Mouse (Mus musculus): ENCODE measurements around the gene Tubb2b. TPM values are rescaled to one million over a fixed set of nuclear protein-coding genes. Genes with fewer than 3 reads are reported as not detected.
A peak's percentile ranks its signal among the peaks of the same experiment; 100 is the strongest.

Gene Tubb2b
- polyA plus RNA-seq, 1 experiment from 2014 or later, result 18.9 TPM

DNA sequence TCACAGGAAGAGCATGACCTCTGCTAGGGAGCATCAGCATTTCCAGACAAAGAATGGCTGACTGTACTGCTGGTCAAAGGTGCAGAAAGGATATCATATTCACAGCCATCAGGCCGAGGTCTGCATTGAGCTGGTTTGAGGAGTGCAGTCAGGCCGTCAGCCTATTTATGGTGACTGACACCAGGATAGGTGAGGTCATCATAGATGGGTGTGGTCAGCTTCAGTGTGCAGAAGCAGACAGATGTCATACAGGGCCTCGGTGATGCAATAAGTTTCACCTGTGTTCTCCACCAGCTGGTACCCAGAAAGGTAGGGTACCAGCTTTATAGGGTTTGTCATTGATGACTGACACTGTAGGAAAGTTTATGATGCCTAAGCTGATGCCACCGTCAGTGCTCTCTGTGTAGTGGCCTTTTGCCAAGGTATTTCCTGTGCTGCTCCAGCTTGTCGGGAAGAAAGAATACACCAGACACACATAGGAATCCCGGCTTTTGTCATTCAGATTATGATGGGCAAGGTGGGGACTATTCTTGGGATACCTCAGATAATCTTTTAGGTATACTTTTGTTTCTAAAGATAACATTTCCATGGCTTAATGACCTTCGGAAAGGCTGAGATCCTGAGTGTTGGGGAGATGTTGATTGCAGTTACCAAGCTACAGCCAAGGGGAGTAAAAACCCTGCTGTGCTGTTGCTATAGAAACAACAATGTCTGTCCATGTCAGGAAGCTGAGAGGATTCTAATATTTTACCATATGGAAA is 43.0 kb downstream of the Tubb2b start:
- peaks cover 9% of the 10 kb centered on the region for H3K4me1 ChIP-seq (replicated peaks; ENCODE audit: control insufficient read depth, insufficient read depth, low read length)
- WGBS, result 44% methylated on average over 7 of the region's 7 CpGs
- H3K9ac ChIP-seq (ENCODE audit: low read length), result no peak overlapping the region
- no peaks in the 10 kb centered on the region for H3K27me3 ChIP-seq (ENCODE audit: control insufficient read depth, insufficient read depth, low read depth, low read length)
- peak overlapping the region; percentile 30; the same call in 1 of the 2 replicates for H3K27ac ChIP-seq (ENCODE audit: low read length)
- ATAC-seq (ENCODE audit: low read depth), result no peak; the same call in 1 of the 2 replicates
- no peaks in the 10 kb centered on the region for H3K36me3 ChIP-seq (ENCODE audit: control insufficient read depth, insufficient read depth, low read length)
- H3K4me2 ChIP-seq (ENCODE audit: low read depth, low read length), result no peak overlapping the region
- H3K9me3 ChIP-seq (ENCODE audit: control insufficient read depth, low read length), result no peaks in the 10 kb centered on the region
- no peak overlapping the region for H3K4me3 ChIP-seq (ENCODE audit: low read length)

DNA sequence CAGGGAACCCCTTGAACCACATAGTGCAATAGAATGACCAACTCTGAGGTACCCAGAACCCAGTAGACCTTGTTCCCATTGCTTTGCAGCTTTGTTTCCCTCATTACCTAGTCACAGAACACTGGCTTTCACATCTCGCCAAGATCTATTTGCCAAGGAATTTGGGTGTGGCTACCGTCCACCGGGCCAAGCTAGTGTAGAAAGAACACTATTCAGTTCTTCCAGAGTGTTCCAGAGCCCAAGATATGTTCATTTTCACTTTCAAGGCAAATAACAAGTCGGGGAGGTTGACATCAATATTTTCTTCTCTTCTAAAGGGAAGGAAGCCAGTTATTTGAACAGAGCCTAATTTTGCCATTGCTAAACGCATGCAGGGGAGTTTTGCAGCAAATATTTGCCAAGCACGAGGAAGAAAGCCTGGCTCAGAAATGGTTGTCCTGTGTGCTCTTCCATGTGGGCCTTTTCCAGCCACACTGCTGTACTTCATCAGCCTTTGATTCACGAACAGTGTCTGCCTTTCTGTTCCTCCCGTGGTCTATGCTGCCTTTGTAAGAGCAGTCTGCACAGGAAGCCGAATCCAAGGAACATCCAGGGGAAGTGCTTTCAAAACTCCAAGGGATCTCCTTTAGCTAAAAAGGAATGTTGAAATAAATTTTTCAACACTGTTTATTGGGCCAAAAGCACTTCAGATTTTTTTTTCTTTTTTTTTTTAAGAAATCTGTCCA is 46.1 kb downstream of the Tubb2b start:
- H3K27ac ChIP-seq (ENCODE audit: low read length), result peak overlapping the region; percentile 64
- 36% methylated on average over 9 of the region's 9 CpGs for WGBS
- ATAC-seq (ENCODE audit: low read depth), result no peak
- H3K9ac ChIP-seq (ENCODE audit: low read length), result no peak overlapping the region
- no peaks in the 10 kb centered on the region for H3K9me3 ChIP-seq (ENCODE audit: control insufficient read depth, low read length)
- H3K27me3 ChIP-seq (ENCODE audit: control insufficient read depth, insufficient read depth, low read depth, low read length), result no peaks in the 10 kb centered on the region
- H3K36me3 ChIP-seq (ENCODE audit: control insufficient read depth, insufficient read depth, low read length), result no peaks in the 10 kb centered on the region
- H3K4me2 ChIP-seq (ENCODE audit: low read depth, low read length), result no peak overlapping the region
- H3K4me3 ChIP-seq (ENCODE audit: low read length), result no peak overlapping the region
- H3K4me1 ChIP-seq (replicated peaks; ENCODE audit: control insufficient read depth, insufficient read depth, low read length), result peaks cover 9% of the 10 kb centered on the region

DNA sequence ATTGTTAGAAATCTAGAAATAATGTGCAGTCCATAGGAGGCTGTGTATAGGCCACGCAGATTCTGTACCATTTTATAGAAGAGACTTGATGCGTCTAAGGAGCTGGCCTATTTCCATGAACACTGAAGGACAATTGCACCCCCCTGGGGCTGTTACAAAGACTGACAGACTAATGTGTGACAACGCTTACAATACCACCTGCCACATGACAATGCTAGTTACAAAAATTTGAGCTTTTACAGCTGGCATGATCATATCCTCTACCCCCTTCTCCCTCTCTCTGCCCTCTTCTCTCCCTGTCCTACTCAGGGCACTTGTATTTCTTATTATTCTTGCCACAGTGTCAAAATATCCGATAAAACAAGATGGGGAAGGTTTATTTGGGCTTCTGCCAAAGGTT is 48.3 kb downstream of the Tubb2b start:
- Histone ChIP-seq H3K4me3 (ENCODE audit: low read length) (no peak overlapping the region), H3K27me3 (ENCODE audit: control insufficient read depth, insufficient read depth, low read depth, low read length) (no peaks in the 10 kb centered on the region), H3K27ac (ENCODE audit: low read length) (no peak overlapping the region), H3K9ac (ENCODE audit: low read length) (no peak overlapping the region), H3K9me3 (ENCODE audit: control insufficient read depth, low read length) (no peaks in the 10 kb centered on the region), H3K4me1 (replicated peaks; ENCODE audit: control insufficient read depth, insufficient read depth, low read length) (peaks cover 15% of the 10 kb centered on the region), H3K36me3 (ENCODE audit: control insufficient read depth, insufficient read depth, low read length) (no peaks in the 10 kb centered on the region), H3K4me2 (ENCODE audit: low read depth, low read length) (no peak overlapping the region)
- WGBS, result 72% methylated on average over 4 of the region's 4 CpGs
- no peak for ATAC-seq (ENCODE audit: low read depth)

GRCm38 (mm10) chr13:34079801-34080200 is 50.5 kb downstream of the Tubb2b start:
- WGBS, result 70% methylated on average over 3 of the region's 3 CpGs
- no peak for ATAC-seq (ENCODE audit: low read depth)

GRCm38 (mm10) chr13:34078500-34079280 is 51.6 kb downstream of the Tubb2b start:
- Histone ChIP-seq H3K4me1 (replicated peaks; ENCODE audit: control insufficient read depth, insufficient read depth, low read length) (peaks cover 14% of the 10 kb centered on the region), H3K4me3 (ENCODE audit: low read length) (peak overlapping the region; percentile 75), H3K9me3 (ENCODE audit: control insufficient read depth, low read length) (no peaks in the 10 kb centered on the region), H3K4me2 (ENCODE audit: low read depth, low read length) (peak overlapping the region; percentile 74), H3K27ac (ENCODE audit: low read length) (no peak overlapping the region), H3K36me3 (ENCODE audit: control insufficient read depth, insufficient read depth, low read length) (peaks cover under 1% of the 10 kb centered on the region), H3K9ac (ENCODE audit: low read length) (peak overlapping the region; percentile 85), H3K27me3 (ENCODE audit: control insufficient read depth, insufficient read depth, low read depth, low read length) (no peaks in the 10 kb centered on the region)
- WGBS, result 32% methylated on average over 16 of the region's 16 CpGs
- 0 out of 2 replicates have a peak, but pooled peaks have one; percentile 8 for ATAC-seq (ENCODE audit: low read depth)

More at GRCm38 (mm10) chr13:34079801-34080200, 50.5 kb downstream of the Tubb2b start:
- no peaks in the 10 kb centered on the region for H3K27me3 ChIP-seq (ENCODE audit: control insufficient read depth, insufficient read depth, low read depth, low read length)
- no peak overlapping the region for H3K4me2 ChIP-seq (ENCODE audit: low read depth, low read length)
- peaks cover 20% of the 10 kb centered on the region for H3K4me1 ChIP-seq (replicated peaks; ENCODE audit: control insufficient read depth, insufficient read depth, low read length)
- no peak overlapping the region for H3K4me3 ChIP-seq (ENCODE audit: low read length)
- no peak overlapping the region for H3K27ac ChIP-seq (ENCODE audit: low read length)
- no peaks in the 10 kb centered on the region; the same call in none of the 2 replicates for H3K36me3 ChIP-seq (ENCODE audit: control insufficient read depth, insufficient read depth, low read length)
- H3K9me3 ChIP-seq (ENCODE audit: control insufficient read depth, low read length), result no peaks in the 10 kb centered on the region
- no peak overlapping the region for H3K9ac ChIP-seq (ENCODE audit: low read length)

- Histone ChIP-seq H3K27ac (ENCODE audit: low read length) (peak within 1 kb of the TSS; percentile 41), H3K27me3 (ENCODE audit: control insufficient read depth, insufficient read depth, low read depth, low read length) (no peaks in the 10 kb centered on the region), H3K9me3 (ENCODE audit: control insufficient read depth, low read length) (no peaks in the 10 kb centered on the region), H3K9ac (ENCODE audit: low read length) (peak within 1 kb of the TSS; percentile 85), H3K4me2 (ENCODE audit: low read depth, low read length) (peak within 1 kb of the TSS; percentile 74), H3K4me3 (ENCODE audit: low read length) (peak within 1 kb of the TSS; percentile 75), H3K36me3 (ENCODE audit: control insufficient read depth, insufficient read depth, low read length) (peaks cover 2% of the 10 kb centered on the region), H3K4me1 (replicated peaks; ENCODE audit: control insufficient read depth, insufficient read depth, low read length) (peaks cover 14% of the 10 kb centered on the region)
- WGBS, result under 1% methylated on average over 45 of the region's 45 CpGs
- peak; percentile 90 for ATAC-seq (ENCODE audit: low read depth)
These were observed 52.6 kb downstream of the Tubb2b start, which contains the start of gene Tubb2a for GRCm38 (mm10) chr13:34077492-34078271. Gene Tubb2a, minus strand, starts transcription at chr13:34078007.

Other genes starting within 250 kb of the Tubb2b start
- gene Serpinb6c, start 224.8 kb downstream of the Tubb2b start, polyA plus RNA-seq (2015; fragmentation: Nextera tagmentation; extraction: Ambion mirVana), result not detected in 2 replicates
- 30.8 and 33.8 TPM in 2 replicates for gene Nqo2, start 165.8 kb downstream of the Tubb2b start, polyA plus RNA-seq (2015; fragmentation: Nextera tagmentation; extraction: Ambion mirVana)
- 20.3 and 22.7 TPM in 2 replicates for gene Ripk1, start 128.1 kb downstream of the Tubb2b start, polyA plus RNA-seq (2015; fragmentation: Nextera tagmentation; extraction: Ambion mirVana)
- gene Serpinb6a, start 127.7 kb downstream of the Tubb2b start, polyA plus RNA-seq (2015; fragmentation: Nextera tagmentation; extraction: Ambion mirVana), result 56.2 and 73.2 TPM in 2 replicates
- gene Bphl, start 92.9 kb downstream of the Tubb2b start, polyA plus RNA-seq (2015; fragmentation: Nextera tagmentation; extraction: Ambion mirVana), result 70.6 and 80.8 TPM in 2 replicates
- 185 and 193 TPM in 2 replicates for gene Tubb2a, start 52.5 kb downstream of the Tubb2b start, polyA plus RNA-seq (2015; fragmentation: Nextera tagmentation; extraction: Ambion mirVana)
- 64.5 and 67.3 TPM in 2 replicates for gene Psmg4, start 32.5 kb upstream of the Tubb2b start, polyA plus RNA-seq (2015; fragmentation: Nextera tagmentation; extraction: Ambion mirVana)
- gene Slc22a23, start 214.7 kb upstream of the Tubb2b start, polyA plus RNA-seq (2015; fragmentation: Nextera tagmentation; extraction: Ambion mirVana), result 3.8 and 4.4 TPM in 2 replicates